Mouse (Mus musculus): ENCODE data around the gene Tut4. TPM values are rescaled to one million over a fixed set of nuclear protein-coding genes. Genes with fewer than 3 reads are reported as not detected.
A peak's percentile ranks its signal among the peaks of the same experiment; 100 is the strongest.

Gene Tut4
- polyA plus RNA-seq, 2 experiments, result 59.1 to 197 TPM

- Histone ChIP-seq H3K36me3 (ENCODE audit: control insufficient read depth, insufficient read depth, low read length) (peaks cover 20% of the 10 kb centered on the region), H3K27me3 (ENCODE audit: control insufficient read depth, insufficient read depth, low read length) (no peaks in the 10 kb centered on the region), H3K4me3 (replicated peaks; ENCODE audit: low read length) (peak within 1 kb of the TSS; percentile 55), H3K4me2 (replicated peaks; ENCODE audit: low read depth, low read length, severe bottlenecking) (peak within 1 kb of the TSS; percentile 91), H3K9ac (ENCODE audit: low read depth, low read length, severe bottlenecking) (peak within 1 kb of the TSS; percentile 59), H3K9me3 (ENCODE audit: control insufficient read depth, low read length) (no peaks in the 10 kb centered on the region), H3K4me1 (ENCODE audit: control insufficient read depth, insufficient read depth, low read length) (peaks cover 12% of the 10 kb centered on the region), H3K27ac (replicated peaks; ENCODE audit: low read depth, low read length) (peak within 1 kb of the TSS; percentile 58)
- TF ChIP-seq POLR2A (IDR thresholded peaks at IDR 0.05; ENCODE audit: borderline replicate concordance, extremely low read depth, insufficient read depth, insufficient read length), result no peak
- DNase-seq (ENCODE audit: low spot score) (peak; percentile 99), ATAC-seq (ENCODE audit: low FRiP score, low read depth) (peak; percentile 99)
- WGBS, result under 1% methylated on average over 63 of the region's 64 CpGs
These were observed 119.9 kb downstream of the Tut4 start, which contains the start of the genes Prpf38a and Orc1 for GRCm38 (mm10) chr4:108578840-108579742. Gene Prpf38a, minus strand, starts transcription at chr4:108579336. Gene Orc1, plus strand, starts transcription at chr4:108579423.

- TF ChIP-seq POLR2A (IDR thresholded peaks at IDR 0.05; ENCODE audit: borderline replicate concordance, extremely low read depth, insufficient read depth, insufficient read length), result no peak
- H3K9me3 ChIP-seq (ENCODE audit: control insufficient read depth, low read length), result no peaks in the 10 kb centered on the region
- ATAC-seq (ENCODE audit: low FRiP score, low read depth), result no peak
- H3K4me1 ChIP-seq (ENCODE audit: control insufficient read depth, insufficient read depth, low read length), result peaks cover 12% of the 10 kb centered on the region
- WGBS, result 2% methylated on average over 16 of the region's 16 CpGs
- H3K4me3 ChIP-seq (replicated peaks; ENCODE audit: low read length), result peak overlapping the region; percentile 55
- no peaks in the 10 kb centered on the region for H3K27me3 ChIP-seq (ENCODE audit: control insufficient read depth, insufficient read depth, low read length)
- H3K27ac ChIP-seq (replicated peaks; ENCODE audit: low read depth, low read length), result peak overlapping the region; percentile 58; the same call in 1 of the 2 replicates
- peak; percentile 4 for DNase-seq (ENCODE audit: low spot score)
- peak overlapping the region; percentile 59 for H3K9ac ChIP-seq (ENCODE audit: low read depth, low read length, severe bottlenecking)
- H3K36me3 ChIP-seq (ENCODE audit: control insufficient read depth, insufficient read depth, low read length), result peaks cover 14% of the 10 kb centered on the region
- peak overlapping the region; percentile 91 for H3K4me2 ChIP-seq (replicated peaks; ENCODE audit: low read depth, low read length, severe bottlenecking)
These were observed 120.7 kb downstream of the Tut4 start for GRCm38 (mm10) chr4:108579743-108580411.

GRCm38 (mm10) chr4:108593376-108593775 lies 134.2 kb downstream of the Tut4 start:
- no peak overlapping the region for H3K4me3 ChIP-seq (replicated peaks; ENCODE audit: low read length)
- ATAC-seq (ENCODE audit: low FRiP score, low read depth) (no peak), DNase-seq (ENCODE audit: low spot score) (no peak)
- no peak overlapping the region for H3K27ac ChIP-seq (replicated peaks; ENCODE audit: low read depth, low read length)
- peaks cover 12% of the 10 kb centered on the region for H3K36me3 ChIP-seq (ENCODE audit: control insufficient read depth, insufficient read depth, low read length)
- WGBS, result 95% methylated on average over 2 of the region's 2 CpGs
- no peaks in the 10 kb centered on the region for H3K4me1 ChIP-seq (ENCODE audit: control insufficient read depth, insufficient read depth, low read length)
- H3K4me2 ChIP-seq (replicated peaks; ENCODE audit: low read depth, low read length, severe bottlenecking), result no peak overlapping the region
- no peak for TF ChIP-seq POLR2A (IDR thresholded peaks at IDR 0.05; ENCODE audit: borderline replicate concordance, extremely low read depth, insufficient read depth, insufficient read length)
- no peak overlapping the region for H3K9ac ChIP-seq (ENCODE audit: low read depth, low read length, severe bottlenecking)
- no peaks in the 10 kb centered on the region for H3K9me3 ChIP-seq (ENCODE audit: control insufficient read depth, low read length)
- H3K27me3 ChIP-seq (ENCODE audit: control insufficient read depth, insufficient read depth, low read length), result no peaks in the 10 kb centered on the region

GRCm38 (mm10) chr4:108595785-108596184 lies 136.6 kb downstream of the Tut4 start:
- Histone ChIP-seq H3K4me3 (replicated peaks; ENCODE audit: low read length) (no peak overlapping the region), H3K36me3 (ENCODE audit: control insufficient read depth, insufficient read depth, low read length) (peaks cover 18% of the 10 kb centered on the region), H3K9ac (ENCODE audit: low read depth, low read length, severe bottlenecking) (no peak overlapping the region), H3K4me2 (replicated peaks; ENCODE audit: low read depth, low read length, severe bottlenecking) (no peak overlapping the region), H3K27ac (replicated peaks; ENCODE audit: low read depth, low read length) (no peak overlapping the region), H3K4me1 (ENCODE audit: control insufficient read depth, insufficient read depth, low read length) (no peaks in the 10 kb centered on the region), H3K27me3 (ENCODE audit: control insufficient read depth, insufficient read depth, low read length) (no peaks in the 10 kb centered on the region), H3K9me3 (ENCODE audit: control insufficient read depth, low read length) (no peaks in the 10 kb centered on the region)
- TF ChIP-seq POLR2A (IDR thresholded peaks at IDR 0.05; ENCODE audit: borderline replicate concordance, extremely low read depth, insufficient read depth, insufficient read length), result no peak
- ATAC-seq (ENCODE audit: low FRiP score, low read depth) (no peak), DNase-seq (ENCODE audit: low spot score) (no peak)
- WGBS, result 78% methylated on average over 1 of the region's 1 CpGs

- peaks cover 30% of the 10 kb centered on the region for H3K36me3 ChIP-seq (ENCODE audit: control insufficient read depth, insufficient read depth, low read length)
- no peak overlapping the region for H3K9ac ChIP-seq (ENCODE audit: low read depth, low read length, severe bottlenecking)
- H3K4me1 ChIP-seq (ENCODE audit: control insufficient read depth, insufficient read depth, low read length), result no peaks in the 10 kb centered on the region
- 86% methylated on average over 4 of the region's 4 CpGs for WGBS
- no peaks in the 10 kb centered on the region for H3K27me3 ChIP-seq (ENCODE audit: control insufficient read depth, insufficient read depth, low read length)
- no peak overlapping the region for H3K4me2 ChIP-seq (replicated peaks; ENCODE audit: low read depth, low read length, severe bottlenecking)
- ATAC-seq (ENCODE audit: low FRiP score, low read depth) (no peak), DNase-seq (ENCODE audit: low spot score) (no peak)
- TF ChIP-seq POLR2A (IDR thresholded peaks at IDR 0.05; ENCODE audit: borderline replicate concordance, extremely low read depth, insufficient read depth, insufficient read length), result no peak
- no peak overlapping the region for H3K27ac ChIP-seq (replicated peaks; ENCODE audit: low read depth, low read length)
- no peak overlapping the region for H3K4me3 ChIP-seq (replicated peaks; ENCODE audit: low read length)
- H3K9me3 ChIP-seq (ENCODE audit: control insufficient read depth, low read length), result no peaks in the 10 kb centered on the region
These were observed 139.1 kb downstream of the Tut4 start for GRCm38 (mm10) chr4:108598306-108598705.

All from limb, embryonic 14.5 days (tissue).